Mouse (Mus musculus): ENCODE measurements at regions not wholly inside any gene's neighbourhood (a gene's known extent, or its start where the extent isn't known, plus 50 kb on each side); places are given as distances from the start of the nearest gene placed in this dataset.

- DNase-seq (ENCODE audit: extremely low spot score in 1 of 2, low spot score in 1 of 2): no peak
Observed at GRCm38 (mm10) chr17:80891656-80892055, 52.8 kb upstream of the Tmem178 start.

- DNase-seq (ENCODE audit: extremely low spot score in 1 of 2, low spot score in 1 of 2): no peak
Observed at GRCm38 (mm10) chr17:80889095-80889494, 55.3 kb upstream of the Tmem178 start.

GRCm38 (mm10) chr17:80887749-80888119 lies 56.7 kb upstream of the Tmem178 start:
- DNase-seq (ENCODE audit: extremely low spot score in 1 of 2, low spot score in 1 of 2): no peak

GRCm38 (mm10) chr17:80887021-80887748 lies 57.2 kb upstream of the Tmem178 start:
- peak in 1 of 2 experiments; percentile 8 for DNase-seq (ENCODE audit: extremely low spot score in 1 of 2, low spot score in 1 of 2)

- no peak for DNase-seq (ENCODE audit: extremely low spot score in 1 of 2, low spot score in 1 of 2)
Observed at GRCm38 (mm10) chr17:80886211-80886701, 58.2 kb upstream of the Tmem178 start.

GRCm38 (mm10) chr17:80885706-80886105 lies 58.7 kb upstream of the Tmem178 start:
- no peak for DNase-seq (ENCODE audit: extremely low spot score in 1 of 2, low spot score in 1 of 2)

GRCm38 (mm10) chr17:80884886-80885285 lies 59.5 kb upstream of the Tmem178 start:
- DNase-seq (ENCODE audit: extremely low spot score in 1 of 2, low spot score in 1 of 2): no peak

- no peak for DNase-seq (ENCODE audit: extremely low spot score in 1 of 2, low spot score in 1 of 2)
Observed at GRCm38 (mm10) chr17:80882476-80882875, 62.0 kb upstream of the Tmem178 start.

- no peak for DNase-seq (ENCODE audit: extremely low spot score in 1 of 2, low spot score in 1 of 2)
Observed at GRCm38 (mm10) chr17:80880325-80880724, 64.1 kb upstream of the Tmem178 start.

GRCm38 (mm10) chr17:80875352-80876044 lies 68.9 kb upstream of the Tmem178 start:
- DNase-seq (ENCODE audit: extremely low spot score in 1 of 2, low spot score in 1 of 2): no peak

GRCm38 (mm10) chr17:80870965-80871364 lies 73.5 kb upstream of the Tmem178 start:
- DNase-seq (ENCODE audit: extremely low spot score in 1 of 2, low spot score in 1 of 2): no peak

- no peak for DNase-seq (ENCODE audit: extremely low spot score in 1 of 2, low spot score in 1 of 2)
Observed at GRCm38 (mm10) chr17:80862338-80862737, 82.1 kb upstream of the Tmem178 start.

- DNase-seq (ENCODE audit: extremely low spot score in 1 of 2, low spot score in 1 of 2): peak in 1 of 2 experiments; percentile 35
Observed at GRCm38 (mm10) chr17:80846996-80847810, 97.2 kb upstream of the Tmem178 start.

GRCm38 (mm10) chr17:80845349-80845748 lies 99.1 kb upstream of the Tmem178 start:
- DNase-seq (ENCODE audit: extremely low spot score in 1 of 2, low spot score in 1 of 2): peak in 1 of 2 experiments; percentile 49

GRCm38 (mm10) chr17:80841903-80842302 lies 102.5 kb upstream of the Tmem178 start:
- no peak for DNase-seq (ENCODE audit: extremely low spot score in 1 of 2, low spot score in 1 of 2)

GRCm38 (mm10) chr17:80840896-80841295 lies 103.5 kb upstream of the Tmem178 start:
- peak in 1 of 2 experiments; percentile 18 for DNase-seq (ENCODE audit: extremely low spot score in 1 of 2, low spot score in 1 of 2)

GRCm38 (mm10) chr17:80840452-80840851 lies 104.0 kb upstream of the Tmem178 start:
- no peak for DNase-seq (ENCODE audit: extremely low spot score in 1 of 2, low spot score in 1 of 2)

GRCm38 (mm10) chr17:80834701-80835100 lies 106.4 kb upstream of the Map4k3 start:
- DNase-seq (ENCODE audit: extremely low spot score in 1 of 2, low spot score in 1 of 2): peak in 1 of 2 experiments; percentile 41

- DNase-seq (ENCODE audit: extremely low spot score in 1 of 2, low spot score in 1 of 2): no peak
Observed at GRCm38 (mm10) chr17:80834176-80834517, 105.9 kb upstream of the Map4k3 start.

GRCm38 (mm10) chr17:80833355-80834175 lies 105.3 kb upstream of the Map4k3 start:
- DNase-seq (ENCODE audit: extremely low spot score in 1 of 2, low spot score in 1 of 2): no peak
